Mouse (Mus musculus) lung, embryonic 16.5 days (tissue): ENCODE data around the gene Nfkb2. TPM values are rescaled to one million over a fixed set of nuclear protein-coding genes. Genes with fewer than 3 reads are reported as not detected.
A peak's percentile ranks its signal among the peaks of the same experiment; 100 is the strongest.

Experiments
- ATAC-seq: fragments of 200-750 bp; cut with Nextera tagmentation; 2 replicates; pipeline ENCODE4 v1.8.0; 2017; ENCODE audit warnings: low read depth, mild to moderate bottlenecking, moderate library complexity
- H3K27ac ChIP-seq: fragments of 300-500 bp; sonication (generic); 2 replicates; pipeline ENCODE4 v1.5.1; 2014; ENCODE audit warnings: mild to moderate bottlenecking, control low read depth, low read length
- H3K27me3 ChIP-seq: fragments of 300-500 bp; sonication (generic); 2 replicates; pipeline ENCODE4 v1.6.1; 2014; ENCODE audit warnings: low read depth, low read length, mixed read lengths; ENCODE audit not compliant: control insufficient read depth, insufficient read depth
- H3K36me3 ChIP-seq: fragments of 300-500 bp; sonication (generic); 2 replicates; pipeline ENCODE4 v1.6.1; 2014; ENCODE audit warnings: low read length; ENCODE audit not compliant: control insufficient read depth, insufficient read depth
- H3K4me1 ChIP-seq: fragments of 300-500 bp; sonication (generic); replicated peaks from 2 replicates; pipeline ENCODE4 v1.6.1; 2014; ENCODE audit warnings: low read length, mixed read lengths; ENCODE audit not compliant: control insufficient read depth, insufficient read depth
- H3K4me2 ChIP-seq: fragments of 300-500 bp; sonication (generic); 2 replicates; pipeline ENCODE4 v1.6.1; 2014; ENCODE audit warnings: low read depth, low read length, control low read depth
- H3K4me3 ChIP-seq: fragments of 300-500 bp; sonication (generic); 2 replicates; pipeline ENCODE4 v1.5.1; 2014; ENCODE audit warnings: mild to moderate bottlenecking, low read length, control low read depth
- H3K9ac ChIP-seq: fragments of 300-500 bp; sonication (generic); 2 replicates; pipeline ENCODE4 v1.6.1; 2014; ENCODE audit warnings: low read length, control low read depth
- H3K9me3 ChIP-seq: fragments of 300-500 bp; sonication (generic); 2 replicates; pipeline ENCODE4 v1.6.1; 2016; ENCODE audit warnings: low read length; ENCODE audit not compliant: control insufficient read depth
- WGBS: fragments of 180-500 bp; shearing (Covaris S2); extraction: QIAGEN DNeasy Blood & Tissue Kit; methylation state at CpG from one replicate; pipeline ENCODE4 v1.1.7; 2014; 5-methylcytosine and 5-hydroxymethylcytosine counted together
- polyA plus RNA-seq: library from polyadenylated mRNA; unstranded; fragments of >200 nt; fragmentation: Nextera tagmentation; extraction: Ambion mirVana; gene quantifications from 2 replicates; pipeline ENCODE4 v1.2.1, GENCODE M21; 2015

Gene Nfkb2
- polyA plus RNA-seq, 1 experiment from 2014 or later, result 8.3 TPM

DNA sequence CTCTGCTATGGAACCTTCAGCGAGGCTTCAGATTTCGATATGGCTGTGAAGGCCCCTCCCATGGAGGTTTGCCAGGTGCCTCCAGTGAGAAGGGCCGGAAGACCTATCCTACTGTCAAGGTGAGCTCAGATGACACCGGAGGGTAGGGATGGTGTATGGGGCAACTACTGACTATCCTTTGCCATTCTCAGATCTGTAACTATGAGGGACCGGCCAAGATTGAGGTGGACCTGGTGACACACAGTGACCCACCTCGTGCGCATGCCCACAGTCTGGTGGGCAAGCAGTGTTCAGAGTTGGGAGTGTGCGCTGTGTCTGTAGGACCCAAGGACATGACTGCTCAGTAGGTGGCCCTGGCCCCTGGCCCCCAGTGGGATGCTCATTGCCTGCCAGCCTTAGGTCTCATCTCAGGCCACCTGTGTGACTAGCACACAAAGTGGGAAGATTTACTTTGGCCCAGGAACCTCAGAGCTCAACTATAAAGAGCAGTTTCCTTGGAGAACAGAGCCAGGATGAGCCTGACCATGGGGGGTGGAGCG lies 2.7 kb downstream of the Nfkb2 start:
- 86% methylated on average over 9 of the region's 9 CpGs for WGBS
- H3K27ac ChIP-seq, result no peak overlapping the region
- no peaks in the 10 kb centered on the region for H3K27me3 ChIP-seq
- H3K4me1 ChIP-seq, result peaks cover 15% of the 10 kb centered on the region
- no peak overlapping the region for H3K9ac ChIP-seq
- peaks cover 10% of the 10 kb centered on the region; the same call in 1 of the 2 replicates for H3K36me3 ChIP-seq
- no peak overlapping the region for H3K4me3 ChIP-seq
- H3K9me3 ChIP-seq, result no peaks in the 10 kb centered on the region
- H3K4me2 ChIP-seq, result no peak overlapping the region
- ATAC-seq, result no peak

DNA sequence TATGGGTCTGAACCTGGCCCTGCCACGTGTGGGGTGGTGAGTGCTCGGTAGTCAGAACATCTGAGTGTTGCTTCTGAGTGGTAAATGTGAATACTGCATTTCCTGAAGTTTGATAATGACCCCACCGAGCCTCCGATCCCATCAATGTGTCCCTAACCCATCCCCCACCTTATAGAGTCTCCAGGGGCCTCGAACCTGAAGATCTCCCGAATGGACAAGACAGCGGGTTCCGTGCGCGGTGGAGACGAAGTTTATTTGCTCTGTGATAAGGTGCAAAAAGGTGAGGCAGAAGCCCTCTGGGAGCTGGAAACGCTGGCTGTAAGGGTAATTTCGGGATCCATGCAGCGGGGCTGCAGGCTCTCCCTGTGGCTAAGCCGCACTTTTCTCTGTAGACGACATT lies 3.7 kb downstream of the Nfkb2 start:
- no peaks in the 10 kb centered on the region for H3K27me3 ChIP-seq
- 78% methylated on average over 16 of the region's 16 CpGs for WGBS
- H3K4me1 ChIP-seq, result peaks cover 15% of the 10 kb centered on the region
- no peak overlapping the region for H3K4me3 ChIP-seq
- ATAC-seq, result no peak
- no peak overlapping the region for H3K4me2 ChIP-seq
- no peak overlapping the region for H3K27ac ChIP-seq
- no peaks in the 10 kb centered on the region for H3K9me3 ChIP-seq
- no peak overlapping the region for H3K9ac ChIP-seq
- peaks cover 10% of the 10 kb centered on the region; the same call in 1 of the 2 replicates for H3K36me3 ChIP-seq

DNA sequence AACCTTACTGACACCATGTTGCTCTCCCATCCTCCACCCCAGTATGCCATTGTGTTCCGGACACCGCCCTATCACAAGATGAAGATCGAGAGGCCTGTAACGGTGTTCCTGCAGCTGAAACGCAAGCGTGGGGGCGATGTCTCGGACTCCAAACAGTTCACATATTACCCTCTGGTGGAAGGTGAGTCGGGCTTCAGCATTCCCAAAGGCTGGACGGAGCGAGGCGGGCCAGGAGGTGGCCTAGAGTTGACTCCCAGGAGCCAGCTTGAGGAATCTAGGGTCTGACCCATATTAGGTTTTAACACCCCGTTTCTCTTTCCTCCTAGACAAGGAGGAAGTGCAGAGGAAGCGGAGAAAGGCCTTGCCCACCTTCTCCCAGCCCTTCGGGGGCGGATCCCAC lies 4.2 kb downstream of the Nfkb2 start:
- H3K36me3 ChIP-seq, result peaks cover 10% of the 10 kb centered on the region; the same call in 1 of the 2 replicates
- no peak overlapping the region for H3K4me2 ChIP-seq
- no peaks in the 10 kb centered on the region for H3K9me3 ChIP-seq
- H3K4me1 ChIP-seq, result peaks cover 15% of the 10 kb centered on the region
- no peaks in the 10 kb centered on the region for H3K27me3 ChIP-seq
- no peak overlapping the region for H3K9ac ChIP-seq
- no peak for ATAC-seq
- H3K4me3 ChIP-seq, result no peak overlapping the region
- no peak overlapping the region for H3K27ac ChIP-seq
- WGBS, result 69% methylated on average over 16 of the region's 16 CpGs

GRCm38 (mm10) chr19:46308706-46309435 lies 4.8 kb downstream of the Nfkb2 start:
- Histone ChIP-seq H3K9me3 (no peaks in the 10 kb centered on the region), H3K27ac (no peak overlapping the region), H3K9ac (peak overlapping the region; percentile 64), H3K4me3 (peak overlapping the region; percentile 47), H3K27me3 (no peaks in the 10 kb centered on the region; the same call in 1 of the 2 replicates), H3K4me1 (peaks cover 11% of the 10 kb centered on the region), H3K36me3 (peaks cover 10% of the 10 kb centered on the region; the same call in 1 of the 2 replicates), H3K4me2 (peak overlapping the region; percentile 84)
- WGBS, result 2% methylated on average over 47 of the region's 47 CpGs
- peak; percentile 19; the same call in 1 of the 2 replicates for ATAC-seq

GRCm38 (mm10) chr19:46309651-46310305 lies 5.7 kb downstream of the Nfkb2 start:
- 75% methylated on average over 21 of the region's 21 CpGs for WGBS
- Histone ChIP-seq H3K9ac (no peak overlapping the region), H3K36me3 (peaks cover 10% of the 10 kb centered on the region; the same call in 1 of the 2 replicates), H3K4me2 (no peak overlapping the region), H3K27ac (no peak overlapping the region), H3K4me3 (no peak overlapping the region), H3K9me3 (no peaks in the 10 kb centered on the region), H3K4me1 (peaks cover 9% of the 10 kb centered on the region), H3K27me3 (peaks cover 8% of the 10 kb centered on the region)
- no peak for ATAC-seq

DNA sequence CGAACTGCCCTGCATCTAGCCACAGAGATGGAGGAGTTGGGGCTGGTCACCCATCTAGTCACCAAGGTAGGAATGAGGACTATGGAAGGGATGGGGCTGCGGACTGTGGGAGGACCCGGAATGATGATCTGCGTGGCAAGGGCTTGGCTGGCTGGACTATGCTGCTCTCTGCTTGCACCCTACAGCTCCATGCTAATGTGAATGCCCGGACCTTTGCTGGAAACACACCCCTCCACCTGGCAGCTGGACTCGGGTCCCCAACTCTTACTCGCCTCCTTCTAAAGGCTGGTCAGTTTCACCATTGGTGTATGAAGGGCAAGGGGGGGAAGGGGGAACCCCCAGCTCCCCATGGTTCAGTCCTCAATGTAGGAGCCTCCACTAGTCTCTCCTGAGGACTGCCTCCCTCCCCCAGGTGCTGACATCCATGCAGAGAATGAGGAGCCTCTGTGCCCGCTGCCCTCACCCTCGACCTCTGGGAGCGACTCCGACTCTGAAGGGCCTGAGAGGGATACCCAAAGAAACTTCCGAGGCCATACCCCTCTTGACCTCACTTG lies 6.3 kb downstream of the Nfkb2 start:
- Histone ChIP-seq H3K27me3 (peaks cover 14% of the 10 kb centered on the region), H3K27ac (no peak overlapping the region), H3K9me3 (no peaks in the 10 kb centered on the region), H3K4me2 (no peak overlapping the region), H3K4me1 (peaks cover 9% of the 10 kb centered on the region), H3K9ac (no peak overlapping the region), H3K4me3 (no peak overlapping the region), H3K36me3 (peaks cover 10% of the 10 kb centered on the region; the same call in 1 of the 2 replicates)
- ATAC-seq, result no peak
- WGBS, result 87% methylated on average over 12 of the region's 12 CpGs

DNA sequence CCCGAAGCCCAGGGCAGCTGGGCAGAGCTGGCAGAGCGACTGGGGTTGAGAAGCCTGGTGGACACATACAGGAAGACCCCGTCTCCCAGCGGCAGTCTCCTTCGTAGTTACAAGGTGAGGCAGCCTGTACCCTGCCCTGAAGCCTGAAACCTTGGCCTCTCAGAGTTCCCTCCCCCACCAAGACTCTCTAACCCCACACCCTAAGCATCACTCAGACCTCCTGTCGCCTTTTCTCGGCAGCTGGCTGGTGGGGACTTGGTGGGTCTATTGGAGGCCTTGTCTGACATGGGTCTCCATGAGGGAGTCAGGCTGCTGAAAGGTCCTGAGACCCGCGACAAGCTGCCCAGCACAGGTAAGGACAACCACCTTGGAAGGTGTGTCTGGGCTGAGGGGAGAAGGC lies 7.2 kb downstream of the Nfkb2 start:
- WGBS, result 88% methylated on average over 9 of the region's 9 CpGs
- H3K9me3 ChIP-seq, result no peaks in the 10 kb centered on the region

GRCm38 (mm10) chr19:46312566-46312965 lies 8.4 kb downstream of the Nfkb2 start:
- WGBS, result 87% methylated on average over 21 of the region's 21 CpGs
- Histone ChIP-seq H3K4me3 (no peak overlapping the region), H3K4me1 (peaks cover 10% of the 10 kb centered on the region; the same call in 1 of the 2 replicates), H3K27ac (no peak overlapping the region), H3K36me3 (peaks cover 10% of the 10 kb centered on the region; the same call in 1 of the 2 replicates), H3K4me2 (no peak overlapping the region), H3K9me3 (no peaks in the 10 kb centered on the region), H3K9ac (no peak overlapping the region), H3K27me3 (peaks cover 35% of the 10 kb centered on the region)
- ATAC-seq, result no peak

More for the DNA sequence above, 7.2 kb downstream of the Nfkb2 start:
- no peak overlapping the region for H3K4me2 ChIP-seq
- no peak overlapping the region for H3K4me3 ChIP-seq
- ATAC-seq, result no peak
- no peak overlapping the region for H3K27ac ChIP-seq
- peaks cover 23% of the 10 kb centered on the region for H3K27me3 ChIP-seq
- H3K36me3 ChIP-seq, result peaks cover 10% of the 10 kb centered on the region; the same call in 1 of the 2 replicates
- peaks cover 8% of the 10 kb centered on the region for H3K4me1 ChIP-seq
- no peak overlapping the region for H3K9ac ChIP-seq

GRCm38 (mm10) chr19:46313116-46313515 lies 9.0 kb downstream of the Nfkb2 start:
- no peak overlapping the region for H3K27ac ChIP-seq
- H3K9ac ChIP-seq, result no peak overlapping the region
- ATAC-seq, result no peak
- H3K4me2 ChIP-seq, result no peak overlapping the region
- H3K4me1 ChIP-seq, result peaks cover 15% of the 10 kb centered on the region; the same call in 1 of the 2 replicates
- H3K27me3 ChIP-seq, result peaks cover 41% of the 10 kb centered on the region
- H3K9me3 ChIP-seq, result no peaks in the 10 kb centered on the region
- H3K4me3 ChIP-seq, result no peak overlapping the region
- peaks cover 10% of the 10 kb centered on the region; the same call in 1 of the 2 replicates for H3K36me3 ChIP-seq
- WGBS, result 87% methylated on average over 9 of the region's 9 CpGs
